Mouse (Mus musculus) stomach, embryonic 16.5 days (tissue): Measurements from ENCODE around the gene Poldip2. TPM values are rescaled to one million over a fixed set of nuclear protein-coding genes. Genes with fewer than 3 reads are reported as not detected.

ENCODE experiments used
- ATAC-seq: fragments of 200-750 bp; cut with Nextera tagmentation; 2 replicates; pipeline ENCODE4 v1.8.0; 2017; ENCODE audit warnings: moderate number of reproducible peaks, moderate TSS enrichment; ENCODE audit not compliant: insufficient read depth, low FRiP score
- H3K27ac ChIP-seq: fragments of 300-500 bp; sonication (generic); 2 replicates; pipeline ENCODE4 v1.5.1; 2014; ENCODE audit warnings: low read length
- H3K27me3 ChIP-seq: fragments of 300-500 bp; sonication (generic); 2 replicates; pipeline ENCODE4 v1.6.1; 2014; ENCODE audit warnings: low read length, control low read depth, mixed read lengths; ENCODE audit not compliant: control insufficient read depth, insufficient read depth
- H3K36me3 ChIP-seq: fragments of 300-500 bp; sonication (generic); 2 replicates; pipeline ENCODE4 v1.6.1; 2014; ENCODE audit warnings: low read length; ENCODE audit not compliant: control insufficient read depth, insufficient read depth
- H3K4me1 ChIP-seq: fragments of 300-500 bp; sonication (generic); 2 replicates; pipeline ENCODE4 v1.6.1; 2014; ENCODE audit warnings: low read length, control low read depth, mixed read lengths; ENCODE audit not compliant: control insufficient read depth, insufficient read depth
- H3K4me2 ChIP-seq: fragments of 300-500 bp; sonication (generic); 2 replicates; pipeline ENCODE4 v1.6.1; 2014; ENCODE audit warnings: low read depth, low read length, mixed read lengths
- H3K4me3 ChIP-seq: fragments of 300-500 bp; sonication (generic); replicated peaks from 2 replicates; pipeline ENCODE4 v1.5.1; 2014; ENCODE audit warnings: mild to moderate bottlenecking, low read length
- H3K9ac ChIP-seq: fragments of 300-500 bp; sonication (generic); 2 replicates; pipeline ENCODE4 v1.6.1; 2014; ENCODE audit warnings: low read length
- H3K9me3 ChIP-seq: fragments of 300-500 bp; sonication (generic); replicated peaks from 2 replicates; pipeline ENCODE4 v1.6.1; 2016; ENCODE audit warnings: low read length, control low read depth; ENCODE audit not compliant: control insufficient read depth
- WGBS: fragments of 180-500 bp; shearing (Covaris S2); extraction: QIAGEN DNeasy Blood & Tissue Kit; methylation state at CpG from one replicate; pipeline ENCODE4 v1.1.7; 2014; 5-methylcytosine and 5-hydroxymethylcytosine counted together
- polyA plus RNA-seq: library from polyadenylated mRNA; unstranded; fragments of >200 nt; fragmentation: Nextera tagmentation; extraction: Ambion mirVana; gene quantifications from 2 replicates; pipeline ENCODE4 v1.2.1, GENCODE M21; 2015

Gene Poldip2
- polyA plus RNA-seq, 1 experiment from 2014 or later = 136 TPM

DNA sequence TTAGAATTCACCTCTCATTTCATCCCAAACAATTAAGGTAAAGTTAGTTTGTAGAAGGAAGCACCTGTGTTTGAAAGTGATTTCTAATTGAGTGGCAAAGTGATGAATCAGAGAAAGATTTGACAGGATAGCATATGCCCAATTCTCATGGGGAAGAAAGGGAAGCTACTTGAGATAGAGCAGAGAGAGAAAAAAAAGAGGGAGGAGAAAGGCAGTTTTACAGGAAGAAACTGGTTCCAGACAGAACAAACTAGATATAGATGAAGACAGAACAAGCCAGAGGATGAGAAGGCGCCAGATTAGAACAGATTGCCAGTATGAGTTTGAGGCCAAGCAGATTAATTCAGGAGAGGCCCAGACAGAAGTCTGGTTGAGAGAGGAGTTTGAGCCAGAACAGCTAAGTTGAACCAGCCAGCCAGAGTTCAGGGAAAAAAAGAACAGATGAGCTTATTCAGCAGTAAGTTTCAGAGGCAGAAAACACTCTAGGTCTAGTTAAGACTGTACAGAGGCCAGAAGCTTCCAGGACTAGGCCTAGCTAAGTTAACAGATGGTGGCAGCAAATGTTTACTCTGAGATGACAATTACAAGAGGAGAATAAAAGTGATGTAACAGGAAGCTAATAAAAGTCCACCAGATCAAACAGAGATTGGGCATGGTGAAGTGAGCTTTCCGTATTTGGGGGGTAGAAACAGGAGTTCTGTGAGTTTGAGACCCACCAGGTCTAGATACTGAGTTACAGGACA, 35.9 kb downstream of the Poldip2 start:
- no peak for ATAC-seq
- H3K4me3 ChIP-seq = no peak overlapping the region

GRCm38 (mm10) chr11:78549491-78549987, 37.5 kb downstream of the Poldip2 start:
- H3K27ac ChIP-seq = peak overlapping the region; percentile 84
- no peaks in the 10 kb centered on the region for H3K27me3 ChIP-seq
- peak overlapping the region; percentile 69 for H3K4me2 ChIP-seq
- H3K9ac ChIP-seq = peak overlapping the region; percentile 81
- H3K9me3 ChIP-seq = peaks cover 7% of the 10 kb centered on the region; the same call in 1 of the 2 replicates
- H3K4me3 ChIP-seq = peak overlapping the region; percentile 77
- ATAC-seq = no peak
- peaks cover 15% of the 10 kb centered on the region for H3K4me1 ChIP-seq
- 5% methylated on average over 5 of the region's 5 CpGs for WGBS
- no peaks in the 10 kb centered on the region for H3K36me3 ChIP-seq

More for the DNA sequence above, 35.9 kb downstream of the Poldip2 start:
- H3K9me3 ChIP-seq = no peaks in the 10 kb centered on the region; the same call in 1 of the 2 replicates
- H3K36me3 ChIP-seq = no peaks in the 10 kb centered on the region
- no peak overlapping the region for H3K9ac ChIP-seq
- no peak overlapping the region for H3K4me2 ChIP-seq
- peaks cover 15% of the 10 kb centered on the region for H3K4me1 ChIP-seq
- WGBS = 83% methylated on average over 2 of the region's 2 CpGs
- H3K27me3 ChIP-seq = no peaks in the 10 kb centered on the region
- no peak overlapping the region for H3K27ac ChIP-seq

GRCm38 (mm10) chr11:78550168-78551058, 38.4 kb downstream of the Poldip2 start, which contains the start of gene Tmem97:
Gene Tmem97, minus strand, starts transcription at chr11:78550777.
- Histone ChIP-seq H3K9ac (peak within 1 kb of the TSS; percentile 81), H3K4me3 (peak within 1 kb of the TSS; percentile 77), H3K36me3 (no peaks in the 10 kb centered on the region), H3K27ac (peak within 1 kb of the TSS; percentile 84), H3K4me2 (peak within 1 kb of the TSS; percentile 85), H3K4me1 (peaks cover 15% of the 10 kb centered on the region), H3K9me3 (peaks cover 7% of the 10 kb centered on the region; the same call in 1 of the 2 replicates), H3K27me3 (no peaks in the 10 kb centered on the region)
- under 1% methylated on average over 60 of the region's 60 CpGs for WGBS
- peak; percentile 100 for ATAC-seq

GRCm38 (mm10) chr11:78551059-78551398, 39.0 kb downstream of the Poldip2 start:
- Histone ChIP-seq H3K36me3 (no peaks in the 10 kb centered on the region), H3K27me3 (no peaks in the 10 kb centered on the region), H3K9me3 (peaks cover 7% of the 10 kb centered on the region; the same call in 1 of the 2 replicates), H3K27ac (peak overlapping the region; percentile 81), H3K4me3 (peak overlapping the region; percentile 77), H3K4me2 (peak overlapping the region; percentile 85), H3K4me1 (peaks cover 15% of the 10 kb centered on the region), H3K9ac (peak overlapping the region; percentile 79)
- 34% methylated on average over 6 of the region's 6 CpGs for WGBS
- ATAC-seq = 0 out of 2 replicates have a peak, but pooled peaks have one; percentile 2

GRCm38 (mm10) chr11:78555623-78556022, 43.6 kb downstream of the Poldip2 start:
- ATAC-seq = no peak

GRCm38 (mm10) chr11:78556070-78556469, 44.1 kb downstream of the Poldip2 start:
- no peaks in the 10 kb centered on the region for H3K36me3 ChIP-seq
- no peak overlapping the region for H3K9ac ChIP-seq
- ATAC-seq = no peak
- peaks cover 7% of the 10 kb centered on the region; the same call in 1 of the 2 replicates for H3K9me3 ChIP-seq
- 60% methylated on average over 4 of the region's 4 CpGs for WGBS
- no peak overlapping the region for H3K4me3 ChIP-seq
- H3K4me2 ChIP-seq = no peak overlapping the region
- no peaks in the 10 kb centered on the region for H3K27me3 ChIP-seq
- peaks cover 7% of the 10 kb centered on the region for H3K4me1 ChIP-seq
- H3K27ac ChIP-seq = peak overlapping the region; percentile 43

More at GRCm38 (mm10) chr11:78555623-78556022, 43.6 kb downstream of the Poldip2 start:
- Histone ChIP-seq H3K4me1 (peaks cover 9% of the 10 kb centered on the region), H3K27me3 (no peaks in the 10 kb centered on the region), H3K9me3 (peaks cover 7% of the 10 kb centered on the region; the same call in 1 of the 2 replicates), H3K4me2 (no peak overlapping the region), H3K27ac (peak overlapping the region; percentile 43), H3K4me3 (no peak overlapping the region), H3K9ac (no peak overlapping the region), H3K36me3 (no peaks in the 10 kb centered on the region)
- 45% methylated on average over 3 of the region's 3 CpGs for WGBS

- Histone ChIP-seq H3K4me1 (0 out of 2 replicates have a peak, but pooled peaks cover 4% of the 10 kb centered on the region), H3K9me3 (peaks cover 7% of the 10 kb centered on the region; the same call in 1 of the 2 replicates), H3K36me3 (no peaks in the 10 kb centered on the region), H3K27me3 (no peaks in the 10 kb centered on the region), H3K9ac (no peak overlapping the region), H3K4me2 (no peak overlapping the region), H3K27ac (no peak overlapping the region), H3K4me3 (no peak overlapping the region)
- ATAC-seq = no peak
- 55% methylated on average over 8 of the region's 8 CpGs for WGBS
Observed at GRCm38 (mm10) chr11:78557241-78557640, 45.2 kb downstream of the Poldip2 start.

GRCm38 (mm10) chr11:78560447-78560846, 48.5 kb downstream of the Poldip2 start:
- H3K4me1 ChIP-seq = 0 out of 2 replicates have a peak, but pooled peaks cover 4% of the 10 kb centered on the region
- H3K9me3 ChIP-seq = no peaks in the 10 kb centered on the region
- no peaks in the 10 kb centered on the region for H3K36me3 ChIP-seq
- ATAC-seq = peak; percentile 52; the same call in 1 of the 2 replicates
- H3K4me2 ChIP-seq = no peak overlapping the region
- H3K27ac ChIP-seq = no peak overlapping the region
- WGBS = 12% methylated on average over 4 of the region's 4 CpGs
- no peak overlapping the region for H3K9ac ChIP-seq
- H3K27me3 ChIP-seq = no peaks in the 10 kb centered on the region
- no peak overlapping the region for H3K4me3 ChIP-seq
